Mouse (Mus musculus) bone marrow, adult 2 months (tissue): ENCODE measurements at regions not wholly inside any gene's neighbourhood (a gene's known extent, or its start where the extent isn't known, plus 50 kb on each side); places are given as distances from the start of the nearest gene placed in this dataset.

Experiments used
- CTCF ChIP-seq: fragments of 200-500 bp; IDR thresholded peaks from 2 replicates; pipeline ENCODE4 v1.5.1; 2011; ENCODE audit warnings: low read length, control low read depth; ENCODE audit not compliant: control insufficient read depth, insufficient read depth
- POLR2A ChIP-seq: fragments of 200-500 bp; IDR thresholded peaks from 2 replicates; pipeline ENCODE4 v1.6.1; 2011; ENCODE audit warnings: low read depth, mild to moderate bottlenecking, control low read depth, low read length, borderline replicate concordance; ENCODE audit not compliant: control insufficient read depth

- TF ChIP-seq CTCF (no peak), POLR2A (no peak)
Observed at GRCm38 (mm10) chr3:51019650-51020346, 204.4 kb upstream of the Noct start.
